Mouse (Mus musculus) brain, embryonic 14.5 days (tissue): ENCODE results near the gene Sp2.

Experiments used
- CTCF ChIP-seq: fragments of 200-500 bp; IDR thresholded peaks from 2 replicates; pipeline ENCODE4 v1.5.1; 2012; ENCODE audit warnings: inconsistent platforms, mild to moderate bottlenecking, moderate library complexity, borderline replicate concordance; ENCODE audit not compliant: insufficient read depth, insufficient read length; ENCODE audit errors: extremely low read depth
- POLR2A ChIP-seq: fragments of 200-500 bp; IDR thresholded peaks from 2 replicates; pipeline ENCODE4 v1.6.1; 2012; ENCODE audit warnings: mild to moderate bottlenecking, inconsistent platforms, borderline replicate concordance; ENCODE audit not compliant: poor library complexity, insufficient read depth, insufficient read length, severe bottlenecking; ENCODE audit errors: extremely low read depth

GRCm38 (mm10) chr11:96906431-96907161 lies 76.2 kb downstream of the Sp2 start:
- TF ChIP-seq CTCF (no peak), POLR2A (no peak)
